Mouse (Mus musculus): ENCODE measurements at regions not wholly inside any gene's neighbourhood (a gene's known extent, or its start where the extent isn't known, plus 50 kb on each side); places are given as distances from the start of the nearest gene placed in this dataset.

DNA sequence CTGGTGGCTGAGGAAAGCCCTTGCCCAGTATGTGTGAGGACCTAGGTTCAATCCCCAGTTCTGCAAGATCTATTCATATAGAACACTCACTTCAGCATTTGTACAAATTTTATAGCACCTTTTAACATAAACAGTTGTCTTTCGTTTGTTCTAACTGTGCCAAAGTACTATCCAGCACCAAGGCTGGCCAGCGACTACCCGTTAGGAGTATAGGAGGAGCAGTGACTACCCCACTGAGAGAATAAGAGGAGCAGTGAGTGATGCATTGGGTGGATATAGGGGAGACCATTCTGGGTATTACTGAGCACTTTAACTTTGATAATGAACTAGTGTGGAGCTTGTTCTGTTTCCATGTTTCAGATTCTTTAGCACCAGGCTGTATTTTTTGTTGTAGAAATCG is 193.8 kb upstream of the Cdh5 start:
- DNase-seq = no peak

DNA sequence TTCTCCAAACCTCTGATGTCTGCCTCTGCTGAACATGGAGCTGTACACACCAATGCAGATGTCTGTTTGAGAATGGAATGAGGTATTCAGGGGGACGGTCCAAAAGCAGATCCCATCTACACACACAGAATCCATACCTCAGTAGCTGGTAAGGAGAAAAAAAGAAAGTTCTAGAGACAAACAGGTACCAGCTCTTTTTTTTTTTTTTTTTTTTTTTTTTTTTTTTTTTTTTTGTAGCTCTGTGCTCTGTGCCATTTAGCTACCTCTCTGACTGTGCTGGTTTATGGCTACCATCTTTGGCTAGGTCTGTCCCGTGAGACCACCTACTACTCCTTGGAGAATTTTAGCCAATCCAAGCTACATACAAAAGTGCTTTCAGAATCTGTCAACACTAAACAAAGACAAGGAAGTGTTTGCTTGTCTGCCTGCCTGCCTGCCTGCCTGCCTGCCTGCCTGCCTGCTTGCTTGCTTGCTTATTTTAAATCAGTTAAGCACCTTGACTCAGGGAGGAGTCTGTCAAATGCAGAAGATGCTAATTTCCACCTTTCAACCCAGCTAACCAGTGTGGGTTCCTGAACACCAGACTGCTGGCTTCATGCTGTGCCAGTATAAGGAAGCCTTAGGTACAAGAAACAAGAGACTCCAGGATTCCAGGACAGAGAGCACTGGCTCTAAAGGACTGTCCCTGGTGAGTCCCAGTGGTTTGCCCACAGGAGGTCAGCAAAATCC is 190.0 kb upstream of the Cdh5 start:
- no peak for DNase-seq

DNA sequence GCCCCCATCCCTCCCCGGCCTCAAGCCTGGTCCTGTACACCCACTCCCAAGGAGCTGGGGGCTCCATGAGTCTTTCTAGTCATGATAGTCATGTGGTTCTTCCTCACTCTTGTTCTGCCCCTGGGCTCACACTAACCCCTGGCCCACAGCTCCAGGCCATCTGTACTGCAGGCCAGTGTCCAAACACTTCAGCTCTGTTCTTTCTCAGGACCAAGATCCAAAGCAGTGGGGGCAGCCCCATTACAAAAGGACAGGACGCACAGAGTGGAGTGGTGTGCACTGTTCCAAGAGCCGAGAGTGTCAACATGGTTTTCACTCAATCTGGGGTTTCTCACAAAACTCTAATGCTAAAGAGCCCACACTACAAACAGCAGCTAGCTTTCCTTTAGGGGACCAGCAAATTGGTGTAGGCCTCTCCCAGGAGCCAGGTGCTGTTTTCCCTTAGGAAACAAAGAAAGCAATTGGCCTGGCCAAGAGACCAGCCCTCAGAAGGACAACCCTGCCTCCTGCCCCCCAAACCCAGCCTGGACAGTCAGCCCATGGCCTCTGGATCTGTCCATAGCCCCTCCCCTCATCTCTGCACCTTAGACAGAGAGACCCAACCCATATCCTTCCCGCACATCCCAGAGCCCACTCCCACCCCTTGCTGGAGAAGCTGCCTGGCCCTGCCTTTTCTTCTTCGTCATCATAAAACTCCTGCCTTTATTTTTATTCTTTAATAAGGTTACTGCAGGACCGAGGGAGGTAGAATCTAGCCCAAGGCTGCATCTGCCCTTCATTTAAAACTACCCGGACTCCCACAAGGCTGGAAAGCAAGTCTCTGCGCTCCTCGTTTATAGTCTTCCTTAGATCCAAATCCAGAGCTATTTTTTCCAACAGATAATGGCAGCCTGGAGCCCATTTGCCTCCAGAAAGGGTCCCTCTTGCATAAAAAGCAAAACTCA is 188.2 kb upstream of the Cdh5 start:
- DNase-seq = no peak

DNA sequence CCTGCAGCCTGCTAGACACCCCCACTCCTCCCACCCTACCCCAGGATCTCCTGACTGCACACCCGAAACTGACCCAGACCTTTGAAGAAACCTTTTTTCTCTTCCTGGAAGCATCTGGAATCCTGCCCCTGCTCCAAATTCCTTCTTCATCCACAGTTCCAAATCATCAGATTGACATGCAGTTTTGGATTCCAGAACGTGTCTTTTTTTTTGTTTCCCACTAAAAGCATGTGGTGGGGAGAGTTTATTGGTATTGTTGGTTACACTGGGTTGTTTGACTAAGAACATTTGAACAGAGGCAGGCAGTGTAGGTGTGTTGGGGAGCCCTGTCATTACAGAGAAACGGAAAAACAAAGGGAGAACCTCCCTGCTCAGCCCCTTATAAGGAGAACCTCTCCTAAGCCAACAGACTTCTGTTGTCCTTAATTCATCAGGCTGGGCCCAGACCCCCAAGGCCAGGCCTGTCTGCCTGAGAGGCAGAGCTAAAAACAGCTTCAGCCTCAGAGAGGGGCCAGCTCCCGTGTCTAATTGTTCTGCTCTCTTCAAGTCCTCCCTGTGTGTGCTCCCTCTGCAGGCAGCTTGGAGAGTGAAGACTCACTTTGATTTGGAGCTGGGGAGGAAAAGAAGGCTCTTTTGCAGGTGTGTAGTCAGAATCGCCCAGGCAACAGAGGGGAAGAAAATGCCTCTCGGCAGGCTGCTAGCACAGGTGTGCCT is 187.3 kb upstream of the Cdh5 start:
- no peak for DNase-seq

DNA sequence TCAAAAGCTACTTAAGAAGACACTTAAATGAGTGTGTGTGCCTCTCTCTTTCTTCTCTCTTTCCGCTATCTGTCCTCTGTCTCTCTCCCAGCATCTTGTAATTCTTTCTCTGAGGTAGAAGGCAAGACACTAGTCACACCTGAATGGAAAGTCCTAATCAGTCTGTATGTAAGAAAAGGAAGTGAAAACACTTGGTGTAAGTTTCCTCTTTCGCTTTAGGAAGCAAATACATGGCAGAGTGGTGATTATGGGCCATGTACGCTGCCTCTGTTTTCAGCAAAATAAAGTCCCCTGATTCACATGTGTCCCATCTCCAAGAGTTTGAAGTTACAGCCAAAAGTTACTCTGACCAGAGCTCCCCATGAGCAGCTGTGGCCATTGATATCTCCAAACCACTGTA is 182.1 kb upstream of the Cdh5 start:
- DNase-seq = no peak

DNA sequence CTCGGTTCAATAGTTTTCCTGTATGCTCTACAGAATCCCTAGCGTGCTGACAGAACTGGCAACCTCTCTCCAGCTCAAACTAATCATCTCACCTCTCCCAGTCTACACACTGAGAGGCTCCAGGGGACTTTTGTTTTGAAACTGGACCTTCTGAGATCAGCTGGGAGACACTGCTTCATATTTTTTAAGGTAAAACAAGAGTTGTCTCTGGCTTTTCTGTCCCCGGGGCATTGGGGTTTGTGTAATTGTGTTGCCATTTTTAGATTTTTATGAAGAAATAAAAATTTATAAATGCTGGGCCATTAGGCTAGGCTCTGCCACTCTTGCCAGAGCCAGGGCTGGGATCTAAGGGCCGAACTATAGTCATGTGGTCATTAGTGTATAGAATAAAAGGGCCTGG is 179.8 kb upstream of the Cdh5 start:
- DNase-seq = no peak

DNA sequence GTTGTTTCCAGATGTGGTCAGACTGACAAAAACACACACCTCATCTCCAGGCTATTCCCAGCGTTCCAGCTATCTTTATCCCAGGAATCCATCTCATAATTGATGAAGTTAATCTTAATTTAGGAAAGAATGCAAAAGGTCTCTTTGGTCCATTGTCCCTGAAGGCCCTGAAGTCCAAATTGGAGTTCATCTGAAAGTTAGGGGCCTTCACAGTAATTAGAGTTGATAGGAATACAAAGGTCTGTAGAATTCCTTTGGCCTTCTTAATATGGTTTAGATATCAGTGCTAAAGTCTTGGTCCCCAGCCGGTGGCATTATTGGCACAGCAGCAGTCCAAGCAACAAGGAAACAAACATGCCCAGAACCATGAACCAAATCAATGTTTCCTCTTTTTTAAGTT is 178.7 kb upstream of the Cdh5 start:
- DNase-seq = no peak

DNA sequence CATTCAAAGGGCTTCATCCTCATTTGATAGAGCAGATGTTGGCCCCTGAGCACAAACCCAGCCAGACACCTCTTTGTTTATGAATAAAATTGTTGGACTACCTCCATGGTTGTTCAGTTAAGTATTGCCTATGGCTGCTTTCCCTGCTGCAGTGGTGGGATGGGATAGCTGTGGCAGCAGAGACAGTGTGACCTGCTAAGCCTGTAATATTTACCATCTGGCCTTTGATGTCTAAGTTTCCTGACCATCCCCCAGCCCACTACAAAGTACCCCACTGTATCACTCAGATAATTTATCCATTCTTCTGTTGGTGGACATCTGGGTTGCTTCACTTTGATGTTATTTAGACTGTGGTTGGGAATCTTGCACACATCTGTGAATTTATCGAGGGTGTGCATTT is 168.7 kb upstream of the Cdh5 start:
- no peak for DNase-seq

DNA sequence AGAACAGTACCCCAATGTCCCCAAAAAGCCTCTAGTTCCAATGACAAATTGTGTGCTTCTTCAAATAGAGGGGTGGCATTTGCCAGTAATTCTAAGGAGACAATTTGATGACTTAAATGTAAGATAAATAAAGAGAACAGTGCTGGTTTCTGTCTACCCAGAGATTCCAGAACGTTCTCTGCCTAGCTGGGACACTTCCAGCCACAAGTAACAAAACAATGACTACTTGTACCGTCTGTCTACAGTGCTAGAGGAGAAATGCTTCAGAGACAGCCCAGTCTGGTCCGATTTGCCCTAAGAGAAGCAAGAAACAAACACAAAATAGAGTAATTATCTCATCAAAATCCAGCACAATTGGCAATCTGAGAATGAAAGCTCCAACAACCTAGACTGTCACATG is 164.9 kb upstream of the Cdh5 start:
- DNase-seq = no peak

DNA sequence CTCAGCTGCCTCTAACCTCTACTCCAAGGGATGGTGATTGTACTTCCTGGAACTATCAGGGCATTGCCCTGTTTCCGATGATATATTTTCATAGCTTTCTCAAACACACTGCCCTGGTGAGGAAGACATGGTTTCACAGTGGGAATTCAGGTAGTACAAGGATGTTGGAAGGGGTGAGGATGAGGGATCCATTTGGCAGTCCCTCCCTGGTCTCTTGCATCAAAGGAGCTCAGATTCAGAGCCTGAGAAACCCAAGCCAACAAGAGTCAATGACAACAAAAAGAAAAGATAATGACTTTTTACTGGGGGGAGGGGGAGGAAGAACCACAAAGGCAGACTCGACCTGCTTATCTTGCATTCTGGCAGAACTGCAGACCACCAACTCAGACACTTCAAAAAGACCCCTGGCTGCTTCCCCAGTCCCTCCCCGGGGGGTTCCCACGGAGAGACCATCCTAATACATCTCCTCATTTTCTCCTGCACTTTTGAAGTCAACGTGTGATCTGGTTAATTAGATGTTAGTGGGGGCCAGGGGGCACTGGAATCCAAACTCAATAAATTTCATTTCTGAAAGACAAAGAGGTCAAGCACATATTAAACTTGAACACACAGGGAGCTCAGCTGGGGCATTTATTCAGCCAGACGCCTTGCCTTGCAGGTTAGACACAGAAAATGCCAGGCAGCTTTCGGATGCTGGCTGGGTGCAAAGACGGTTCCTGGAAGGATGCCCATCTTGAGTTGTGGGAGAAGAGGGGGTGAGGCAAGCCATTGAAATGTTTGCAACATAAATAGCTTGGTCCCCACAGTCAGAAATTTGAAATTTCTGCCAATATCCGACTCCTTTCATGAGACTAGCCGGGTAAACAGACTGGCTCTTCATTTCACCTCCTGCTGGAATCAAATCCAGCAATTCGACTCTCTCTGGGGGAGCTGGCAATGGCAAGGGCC is 162.9 kb upstream of the Cdh5 start:
- DNase-seq = no peak

DNA sequence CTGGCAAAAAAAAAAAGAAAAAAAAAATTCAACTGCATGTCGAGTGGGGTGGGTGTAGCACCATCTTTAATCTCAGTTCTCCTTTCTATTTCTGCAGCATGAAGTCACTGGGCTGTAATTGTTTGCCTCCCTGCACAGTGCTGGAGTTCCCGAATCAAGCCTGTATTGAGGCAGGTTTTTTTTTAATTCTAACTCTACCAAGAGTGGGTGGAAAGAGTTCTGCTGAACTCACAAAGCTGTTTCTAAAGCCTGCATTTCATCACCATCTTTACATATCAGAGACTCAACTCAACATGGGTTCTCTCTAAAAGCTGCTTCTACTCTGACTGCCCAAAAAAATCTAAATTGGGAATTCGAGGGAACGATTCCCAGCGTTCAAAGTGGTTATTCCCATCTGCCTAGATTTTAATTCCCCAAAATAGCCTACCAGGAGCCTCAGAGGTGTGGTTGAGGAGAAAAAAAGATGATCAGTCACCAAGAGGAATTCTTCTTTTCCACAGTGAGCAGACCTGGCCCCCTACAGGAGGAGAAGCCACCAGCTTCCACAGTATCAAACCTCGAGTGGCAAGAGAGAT is 160.4 kb upstream of the Cdh5 start:
- no peak for DNase-seq

DNA sequence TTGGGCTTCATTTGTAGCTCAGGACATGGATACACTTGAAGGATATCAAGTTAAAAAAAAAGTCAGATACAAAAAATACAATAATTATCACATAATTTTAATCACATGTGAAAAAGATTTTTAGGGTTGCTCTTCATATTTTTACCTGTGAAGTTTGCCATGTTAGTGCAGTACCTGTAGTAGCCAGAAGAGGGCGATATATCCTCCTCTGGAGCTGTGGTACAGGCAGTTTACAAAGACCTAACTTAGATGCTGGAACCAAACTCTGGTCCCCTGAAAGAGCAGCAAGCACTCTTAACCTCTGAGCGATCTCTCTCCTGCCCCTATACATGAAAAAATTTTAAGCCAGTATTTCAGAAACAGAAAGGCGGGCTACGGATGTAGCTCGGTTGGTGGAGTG is 153.0 kb upstream of the Cdh5 start:
- peak; percentile 6 for DNase-seq

DNA sequence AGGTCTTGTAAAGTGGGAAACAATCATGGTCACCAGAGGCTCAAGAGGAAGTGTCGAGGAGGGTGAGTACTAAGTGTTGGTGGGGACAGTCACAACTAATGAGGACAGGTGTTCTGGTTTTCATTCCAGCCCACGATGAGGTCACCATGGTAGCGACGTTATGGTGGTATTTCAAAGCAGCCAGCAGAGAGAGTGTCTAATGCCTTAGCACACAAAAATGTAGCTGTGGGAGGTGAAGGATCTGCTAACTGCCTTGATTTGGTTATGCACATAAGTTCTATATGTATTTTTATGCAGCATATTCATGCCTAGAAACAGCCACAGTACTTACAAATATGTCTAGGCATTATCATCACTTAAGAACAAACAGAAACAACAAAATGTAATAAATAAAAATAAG is 151.0 kb upstream of the Cdh5 start:
- no peak for DNase-seq

DNA sequence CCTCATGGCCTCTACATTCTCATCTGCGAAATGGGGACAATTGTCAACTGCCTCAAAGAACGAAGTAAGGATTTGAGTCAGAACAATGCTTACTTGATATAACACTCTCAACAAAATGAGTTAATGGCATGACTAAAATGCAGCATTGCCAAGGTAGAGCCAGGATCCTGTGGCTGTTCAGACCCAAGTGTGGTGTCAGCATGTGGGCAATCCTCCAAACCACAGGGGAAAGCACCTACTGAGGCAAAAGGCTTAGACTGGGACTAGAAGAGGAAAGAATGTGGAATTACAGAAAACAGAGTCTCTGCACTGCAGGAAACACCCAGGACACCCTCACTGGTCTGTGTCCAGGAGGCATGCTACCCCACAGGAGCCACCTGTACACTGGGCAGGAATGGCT is 147.8 kb upstream of the Cdh5 start:
- no peak for DNase-seq

DNA sequence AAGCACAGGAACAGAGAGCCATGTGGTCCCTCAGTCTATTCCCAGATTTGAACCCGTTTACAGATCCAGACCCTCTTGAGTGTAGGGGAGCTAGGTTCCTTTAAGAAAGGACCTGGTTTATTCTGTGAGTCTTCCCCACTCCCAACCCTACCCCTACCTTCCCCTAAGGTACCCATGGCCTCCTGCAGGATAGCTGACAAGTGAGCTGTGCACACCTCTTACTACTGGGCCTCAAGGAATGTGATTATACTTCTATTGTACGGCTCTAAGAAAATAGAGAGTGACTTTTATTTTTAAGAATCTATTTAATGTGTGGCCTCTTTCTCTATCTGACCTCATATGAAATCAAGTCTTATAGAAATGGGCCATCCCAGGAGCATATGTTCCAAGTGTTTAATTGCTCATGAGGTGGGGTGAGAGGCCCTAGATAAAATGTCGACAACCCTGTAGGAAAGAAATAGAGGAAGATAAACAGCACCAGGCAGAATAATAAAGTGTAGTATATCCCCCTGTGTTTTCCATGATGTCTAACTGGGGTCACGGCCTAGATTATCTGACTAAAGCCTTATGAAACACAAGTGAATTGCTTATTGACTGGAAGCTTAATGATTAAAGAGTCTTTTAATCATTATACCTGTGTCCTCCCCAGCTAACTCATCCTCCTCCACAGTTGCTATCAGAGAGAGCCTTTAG is 145.7 kb upstream of the Cdh5 start:
- no peak for DNase-seq

DNA sequence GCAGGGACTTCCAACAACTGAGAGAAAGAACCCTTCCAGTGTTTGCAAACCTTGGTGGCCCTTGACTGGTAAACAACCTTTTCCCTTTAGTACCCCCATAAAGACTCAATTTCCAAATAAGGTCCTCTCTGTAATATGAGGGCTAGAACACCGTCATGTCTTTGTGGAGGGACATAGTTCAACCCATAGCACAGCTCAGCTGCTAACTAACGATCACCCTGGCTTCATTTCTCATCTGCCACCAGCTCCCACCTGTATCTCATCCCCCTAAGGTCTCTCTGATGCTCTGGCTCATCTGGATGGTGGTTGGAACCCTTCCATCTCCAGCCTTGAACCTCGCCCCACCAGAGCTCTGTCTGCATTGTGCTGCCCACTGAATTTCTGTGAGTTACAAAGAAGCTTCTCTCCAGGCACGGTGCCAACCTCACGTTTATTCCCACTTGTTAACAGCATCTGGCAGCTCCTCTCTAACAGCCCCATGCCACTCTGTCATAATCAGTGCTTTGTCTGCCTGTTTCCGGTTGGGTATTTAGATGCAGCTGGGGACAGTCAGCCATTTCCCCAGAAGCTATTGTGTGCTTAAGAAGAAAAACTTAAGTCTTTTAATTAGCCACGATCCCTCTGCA is 137.0 kb upstream of the Cdh5 start:
- no peak for DNase-seq

DNA sequence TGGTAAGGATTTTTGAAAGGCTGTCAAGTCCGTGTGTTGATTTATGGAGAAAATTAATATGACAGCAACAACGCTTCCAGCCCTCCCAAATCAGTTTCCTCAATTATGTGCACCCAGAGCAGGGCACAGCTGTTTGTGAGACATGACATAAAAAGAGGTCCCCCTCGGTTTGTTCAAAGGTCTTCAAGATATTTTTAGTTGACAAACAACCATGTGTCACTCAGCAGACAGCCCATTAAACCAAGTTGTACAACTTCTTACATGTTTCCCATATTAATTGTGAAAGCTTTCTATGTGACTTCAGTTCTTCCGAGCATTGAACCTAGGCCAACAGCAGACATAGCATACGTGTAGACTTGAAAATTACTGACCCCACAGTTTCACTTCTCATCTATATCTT is 131.5 kb upstream of the Cdh5 start:
- DNase-seq = no peak

DNA sequence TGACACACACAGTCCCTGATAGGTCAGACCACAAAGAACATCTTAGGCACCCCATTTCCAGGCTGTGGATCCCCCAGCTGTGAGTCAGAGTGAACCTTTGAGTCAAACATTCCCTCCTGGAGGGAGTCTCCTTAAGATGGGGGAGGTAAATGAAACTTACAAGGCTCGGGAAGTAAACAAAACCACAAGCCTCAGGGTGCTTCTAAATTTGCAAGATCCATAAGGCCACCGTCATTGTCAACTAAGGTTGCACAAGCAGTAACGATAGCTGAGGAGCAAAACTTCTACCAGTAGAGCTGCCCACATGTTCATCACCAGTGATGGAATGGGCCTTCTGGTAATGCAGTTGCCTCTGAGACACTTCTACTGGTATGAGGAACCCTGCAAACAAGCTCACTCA is 130.9 kb upstream of the Cdh5 start:
- DNase-seq = no peak

DNA sequence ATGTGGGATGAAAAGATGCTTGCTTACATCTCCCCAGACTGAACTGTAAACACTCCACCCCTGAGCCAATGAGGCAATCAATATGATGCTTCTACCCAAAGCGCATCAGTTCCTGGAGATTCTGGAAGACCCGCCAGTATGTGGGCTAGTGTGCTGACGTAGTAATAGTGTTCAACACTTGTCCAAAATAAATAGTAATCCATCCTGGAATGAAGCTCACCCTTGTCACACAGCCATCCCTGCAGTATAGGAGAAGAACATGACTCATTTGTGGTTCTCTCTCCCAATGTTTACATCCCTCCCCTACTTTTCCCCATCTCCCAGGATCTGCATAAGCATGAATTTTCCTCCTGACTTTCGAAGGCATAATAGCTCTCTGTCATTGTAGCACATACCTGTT is 130.5 kb upstream of the Cdh5 start:
- no peak for DNase-seq

DNA sequence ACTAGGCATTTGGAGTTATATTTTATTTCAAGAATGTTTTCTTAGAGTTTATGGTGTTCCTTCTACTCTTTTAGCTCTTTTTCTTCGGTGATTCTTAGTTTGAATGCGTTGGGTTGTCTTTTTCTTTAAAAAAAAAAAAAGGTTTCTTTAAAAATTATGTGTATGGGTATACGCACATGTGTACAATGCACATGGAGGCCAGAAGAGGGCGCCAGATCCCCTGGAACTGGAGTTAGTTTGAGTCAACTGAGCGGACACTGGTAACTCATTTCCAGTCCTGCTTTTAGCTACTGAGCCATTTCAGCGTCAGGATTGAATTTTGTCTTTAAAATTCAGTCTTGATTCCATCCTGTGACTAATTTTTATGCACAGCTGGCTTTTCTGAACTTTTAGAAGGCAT is 124.9 kb upstream of the Cdh5 start:
- peak; percentile 15 for DNase-seq

DNA sequence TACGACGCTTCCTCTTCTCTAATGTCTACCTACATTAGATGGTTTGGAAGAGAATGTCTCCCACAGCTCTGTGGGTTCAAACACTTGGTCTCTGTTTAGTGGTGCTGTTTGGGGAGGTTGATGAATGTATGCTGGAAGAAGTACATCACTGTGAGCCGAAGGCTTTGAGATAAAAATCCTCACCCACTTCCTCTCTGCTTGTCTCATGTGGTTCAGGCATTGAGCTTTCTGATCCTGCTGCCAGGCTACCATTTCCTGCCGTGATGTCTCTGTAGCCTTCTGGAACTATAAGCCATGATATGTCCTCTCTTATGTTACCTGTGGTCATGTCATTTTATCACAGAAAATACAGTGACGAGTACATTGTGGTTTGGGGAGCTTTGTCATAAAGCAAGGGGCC is 122.5 kb upstream of the Cdh5 start:
- peak; percentile 41 for DNase-seq
